Mouse (Mus musculus): Measurements from ENCODE around the gene Zfp322a. TPM values are rescaled to one million over a fixed set of nuclear protein-coding genes. Genes with fewer than 3 reads are reported as not detected.

The Zfp322a gene
- total and polyA plus RNA-seq, 3 experiments = 10.3 to 17.7 (median 10.3) TPM

DNA sequence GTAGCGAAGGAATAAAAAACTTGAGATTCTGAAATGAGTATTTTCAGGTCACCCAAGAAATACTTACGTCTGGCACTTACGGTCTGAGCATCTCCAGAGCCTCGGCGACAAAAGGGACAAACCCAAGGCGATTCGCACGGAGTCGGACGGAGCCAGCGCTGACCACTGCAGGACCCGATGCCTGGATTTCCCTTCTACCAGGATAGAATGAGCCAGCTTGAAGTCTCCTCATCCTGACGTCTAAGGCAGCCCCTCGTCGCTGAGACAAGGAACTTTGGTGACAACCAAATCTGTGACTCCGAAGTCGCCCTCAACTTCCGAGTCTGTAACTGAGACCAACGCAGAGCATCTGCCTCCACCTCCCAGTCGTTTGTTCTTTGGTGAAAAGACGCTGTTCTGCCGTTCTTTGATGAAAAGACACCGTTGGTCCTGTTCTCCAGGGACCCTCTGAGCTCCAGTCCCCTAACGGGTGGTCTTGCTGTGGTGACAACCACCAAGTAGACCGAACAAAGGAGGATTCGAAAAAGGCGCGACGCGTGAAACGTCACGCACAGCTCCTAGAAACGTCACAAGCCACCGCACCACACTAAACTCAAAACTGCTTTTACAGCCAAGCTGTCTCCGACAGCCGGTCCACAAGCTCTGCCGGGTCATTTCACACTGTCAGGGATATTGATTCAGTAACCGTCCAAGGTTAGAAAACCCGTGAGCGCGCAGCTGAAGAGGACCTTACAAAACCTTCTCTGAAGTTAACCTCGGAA is 55.9 kb downstream of the Zfp322a start:
- H3K9ac ChIP-seq (ENCODE audit: insufficient read depth, low read depth) = no peak overlapping the region
- peaks cover 5% of the 10 kb centered on the region for H3K9me3 ChIP-seq (replicated peaks; ENCODE audit: low read length)
- in situ Hi-C loops (cut with MboI; ENCODE audit: low pct_ligation_motif_present, low pct_unique_long_range_greater_than_20kb, low sequenced_read_pairs) = no loop called here
- DNase-seq (ENCODE audit: extremely low read depth) = no peak
- H3K4me1 ChIP-seq (ENCODE audit: control insufficient read depth in 1 of 2, insufficient read depth in 2 of 2) = peaks cover 0 to 19% of the 10 kb centered on the region in 2 experiments; a peak in 2 of 4 replicates
- no peaks in the 10 kb centered on the region for H3K79me2 ChIP-seq (replicated peaks; ENCODE audit: control insufficient read depth, extremely low read depth, insufficient read depth, poor library complexity, severe bottlenecking)
- H3K4me2 ChIP-seq (ENCODE audit: insufficient read depth, low read depth, poor library complexity, severe bottlenecking) = no peak overlapping the region
- dilution Hi-C loops (cut with MboI; ENCODE audit: extremely low pct_ligation_motif_present, extremely low pct_unique_long_range_greater_than_20kb, low sequenced_read_pairs) = no loop called here
- H3K4me3 ChIP-seq (replicated peaks in 1 of 3; ENCODE audit: low read depth in 2 of 3, low read length in 2 of 3, poor library complexity in 1 of 3) = no peak overlapping the region
- H3K27me3 ChIP-seq (replicated peaks) = peaks cover 7% of the 10 kb centered on the region
- no peak overlapping the region for H3K27ac ChIP-seq (ENCODE audit: insufficient read depth, low read depth)
- TF ChIP-seq MXI1 (IDR thresholded peaks at IDR 0.05; ENCODE audit: low read depth, low read length) = no peak
- TF ChIP-seq MEF2A (IDR thresholded peaks at IDR 0.05; ENCODE audit: borderline replicate concordance, low read depth, low read length) = no peak
- no peak for TF ChIP-seq SMC3 (IDR thresholded peaks at IDR 0.05; ENCODE audit: low read depth, low read length)
- H3K36me3 ChIP-seq (replicated peaks in 1 of 2; ENCODE audit: control insufficient read depth in 1 of 2, insufficient read depth in 1 of 2, low read length in 1 of 2) = no peaks in the 10 kb centered on the region

DNA sequence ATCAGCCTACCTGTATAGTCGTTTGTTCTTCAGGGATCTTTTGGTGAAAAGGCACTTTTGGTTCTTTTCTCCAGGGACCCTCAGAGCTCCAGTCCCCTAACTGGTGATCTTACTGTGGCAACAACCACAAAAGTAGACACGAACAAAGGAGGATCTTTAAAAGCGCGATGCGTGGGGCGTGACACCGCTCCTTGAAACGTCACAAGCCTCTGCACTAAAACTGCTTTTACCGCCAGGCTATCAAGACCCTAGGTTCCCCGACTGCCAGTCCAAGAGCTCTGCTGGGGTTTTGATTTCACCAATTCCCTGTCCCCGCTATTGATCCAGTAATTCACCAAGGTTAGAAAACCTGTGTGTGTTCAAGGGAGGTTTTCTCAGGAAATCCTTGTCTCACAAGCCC is 59.0 kb downstream of the Zfp322a start:
- dilution Hi-C loops (cut with MboI; ENCODE audit: extremely low pct_ligation_motif_present, extremely low pct_unique_long_range_greater_than_20kb, low sequenced_read_pairs) = no loop called here

DNA sequence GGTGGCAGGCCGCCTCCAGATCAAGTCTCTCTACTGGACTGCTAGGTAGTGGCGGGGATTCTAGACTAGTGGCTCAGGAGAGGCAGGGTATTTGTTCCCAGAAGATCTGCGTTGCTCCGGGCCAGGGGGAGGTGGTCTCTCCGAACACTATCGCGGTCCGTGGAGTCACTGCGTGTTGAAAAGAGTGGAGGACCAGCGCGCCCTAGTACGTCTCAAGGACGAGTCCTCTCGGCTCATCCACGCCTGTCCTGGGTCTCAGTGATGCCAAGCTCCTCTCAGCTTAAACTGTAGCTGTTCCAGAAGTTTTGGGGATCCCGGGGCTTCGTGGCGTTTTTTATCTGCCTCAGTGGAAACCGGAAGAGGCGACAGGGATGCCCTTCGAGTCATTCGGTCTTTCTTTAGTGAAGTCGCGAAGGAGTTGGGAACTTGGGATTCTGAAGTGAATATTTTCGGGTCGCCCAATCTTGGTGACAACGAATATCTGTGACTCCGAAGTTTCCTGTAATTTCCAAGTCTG is 59.5 kb downstream of the Zfp322a start:
- no peak for DNase-seq (ENCODE audit: extremely low read depth)
- in situ Hi-C loops (cut with MboI; ENCODE audit: low pct_ligation_motif_present, low pct_unique_long_range_greater_than_20kb, low sequenced_read_pairs) = loop anchor here (10.0 kb wide), 2 partner anchors 45 to 195 kb away; no protein-coding TSS in a partner anchor
- Histone ChIP-seq H3K36me3 (replicated peaks in 1 of 2; ENCODE audit: control insufficient read depth in 1 of 2, insufficient read depth in 1 of 2, low read length in 1 of 2) (no peaks in the 10 kb centered on the region), H3K4me1 (ENCODE audit: control insufficient read depth in 1 of 2, insufficient read depth in 2 of 2) (peaks cover 2 to 5% of the 10 kb centered on the region in 2 experiments; a peak in 2 of 4 replicates), H3K27me3 (replicated peaks) (peaks cover 14% of the 10 kb centered on the region), H3K4me3 (replicated peaks in 1 of 3; ENCODE audit: low read depth in 2 of 3, low read length in 2 of 3, poor library complexity in 1 of 3) (peak overlapping the region; percentile 46 to 74 (median 72)), H3K9ac (ENCODE audit: insufficient read depth, low read depth) (no peak overlapping the region; the same call in 1 of the 2 replicates), H3K9me3 (replicated peaks; ENCODE audit: low read length) (peaks cover 5% of the 10 kb centered on the region), H3K27ac (ENCODE audit: insufficient read depth, low read depth) (no peak overlapping the region), H3K4me2 (ENCODE audit: insufficient read depth, low read depth, poor library complexity, severe bottlenecking) (peak overlapping the region; percentile 78), H3K79me2 (replicated peaks; ENCODE audit: control insufficient read depth, extremely low read depth, insufficient read depth, poor library complexity, severe bottlenecking) (no peaks in the 10 kb centered on the region)
- dilution Hi-C loops (cut with MboI; ENCODE audit: extremely low pct_ligation_motif_present, extremely low pct_unique_long_range_greater_than_20kb, low sequenced_read_pairs) = no loop called here
- no peak for TF ChIP-seq IRF4 (IDR thresholded peaks at IDR 0.05; ENCODE audit: low read depth, low read length)
- TF ChIP-seq GABPA (IDR thresholded peaks at IDR 0.05; ENCODE audit: insufficient replicate concordance, low read depth, low read length) = no peak
- TF ChIP-seq ZKSCAN1 (IDR thresholded peaks at IDR 0.05; ENCODE audit: borderline replicate concordance, low read depth, low read length) = no peak
- no peak for TF ChIP-seq CHD2 (IDR thresholded peaks at IDR 0.05; ENCODE audit: low read length)
- TF ChIP-seq MYC (IDR thresholded peaks at IDR 0.05; ENCODE audit: low read depth, low read length) = no peak
- TF ChIP-seq ETS1 (conservative IDR thresholded peaks at IDR 0.05; ENCODE audit: low read depth, low read length) = no peak
- TF ChIP-seq JUND (conservative IDR thresholded peaks at IDR 0.05; ENCODE audit: low read depth, low read length) = no peak
- no peak for TF ChIP-seq POLR2A (IDR thresholded peaks at IDR 0.05; ENCODE audit: low read depth, low read length)
- TF ChIP-seq KAT2A (IDR thresholded peaks at IDR 0.05; ENCODE audit: insufficient replicate concordance, low read length) = no peak
- TF ChIP-seq E2F4 (IDR thresholded peaks at IDR 0.05; ENCODE audit: insufficient replicate concordance, low read depth, low read length) = no peak
- no peak for TF ChIP-seq MAZ (IDR thresholded peaks at IDR 0.05; ENCODE audit: low read depth, low read length)
- TF ChIP-seq ZMIZ1 (IDR thresholded peaks at IDR 0.05; ENCODE audit: low read depth, low read length) = no peak
- no peak for TF ChIP-seq NRF1 (IDR thresholded peaks at IDR 0.05; ENCODE audit: low read depth, low read length)
- TF ChIP-seq PAX5 (IDR thresholded peaks at IDR 0.05; ENCODE audit: low read length) = no peak
- no peak for TF ChIP-seq SMC3 (IDR thresholded peaks at IDR 0.05; ENCODE audit: low read depth, low read length)
- no peak for TF ChIP-seq MEF2A (IDR thresholded peaks at IDR 0.05; ENCODE audit: borderline replicate concordance, low read depth, low read length)
- no peak for TF ChIP-seq MAX (IDR thresholded peaks at IDR 0.05; ENCODE audit: low read length)
- no peak for TF ChIP-seq ZC3H11A (IDR thresholded peaks at IDR 0.05; ENCODE audit: low read depth, low read length)

More for the DNA sequence above, 59.0 kb downstream of the Zfp322a start:
- no peak overlapping the region; the same call in 1 of the 2 replicates for H3K9ac ChIP-seq (ENCODE audit: insufficient read depth, low read depth)
- H3K79me2 ChIP-seq (replicated peaks; ENCODE audit: control insufficient read depth, extremely low read depth, insufficient read depth, poor library complexity, severe bottlenecking) = no peaks in the 10 kb centered on the region
- H3K27me3 ChIP-seq (replicated peaks) = peaks cover 12% of the 10 kb centered on the region
- in situ Hi-C loops (cut with MboI; ENCODE audit: low pct_ligation_motif_present, low pct_unique_long_range_greater_than_20kb, low sequenced_read_pairs) = no loop called here
- H3K4me3 ChIP-seq (replicated peaks in 1 of 3; ENCODE audit: low read depth in 2 of 3, low read length in 2 of 3, poor library complexity in 1 of 3) = peak overlapping the region; percentile 46 to 74 (median 72)
- H3K36me3 ChIP-seq (replicated peaks in 1 of 2; ENCODE audit: control insufficient read depth in 1 of 2, insufficient read depth in 1 of 2, low read length in 1 of 2) = no peaks in the 10 kb centered on the region
- no peak overlapping the region for H3K27ac ChIP-seq (ENCODE audit: insufficient read depth, low read depth)
- peaks cover 5% of the 10 kb centered on the region for H3K9me3 ChIP-seq (replicated peaks; ENCODE audit: low read length)
- no peak for DNase-seq (ENCODE audit: extremely low read depth)
- H3K4me1 ChIP-seq (ENCODE audit: control insufficient read depth in 1 of 2, insufficient read depth in 2 of 2) = peaks cover 2 to 5% of the 10 kb centered on the region in 2 experiments; a peak in 2 of 4 replicates
- TF ChIP-seq HCFC1 (IDR thresholded peaks at IDR 0.05; ENCODE audit: low read depth, low read length) = no peak
- no peak for TF ChIP-seq EP300 (IDR thresholded peaks at IDR 0.05; ENCODE audit: low read length)
- no peak for TF ChIP-seq SMC3 (IDR thresholded peaks at IDR 0.05; ENCODE audit: low read depth, low read length)
- no peak for TF ChIP-seq TBP (conservative IDR thresholded peaks at IDR 0.05; ENCODE audit: low read depth, low read length)
- 0 out of 2 replicates have a peak, but pooled peaks have one; percentile 11 for TF ChIP-seq BHLHE40 (IDR thresholded peaks at IDR 0.05; ENCODE audit: low read depth, low read length)
- TF ChIP-seq USF2 (conservative IDR thresholded peaks at IDR 0.05; ENCODE audit: low read depth, low read length) = no peak
- no peak for TF ChIP-seq MAFK (IDR thresholded peaks at IDR 0.05; ENCODE audit: insufficient replicate concordance, low read length)
- TF ChIP-seq MAZ (IDR thresholded peaks at IDR 0.05; ENCODE audit: low read depth, low read length) = no peak
- TF ChIP-seq MAX (IDR thresholded peaks at IDR 0.05; ENCODE audit: low read length) = peak; percentile 44; the same call in 1 of the 2 replicates
- no peak for TF ChIP-seq CHD2 (IDR thresholded peaks at IDR 0.05; ENCODE audit: low read length)
- TF ChIP-seq TCF12 (IDR thresholded peaks at IDR 0.05; ENCODE audit: low read depth, low read length) = no peak
- H3K4me2 ChIP-seq (ENCODE audit: insufficient read depth, low read depth, poor library complexity, severe bottlenecking) = peak overlapping the region; percentile 78

All from CH12.LX (cell line).